Mouse (Mus musculus) spleen, adult 2 months (tissue): ENCODE measurements around the gene Wnk4.

Experiments
- CTCF ChIP-seq: fragments of 200-500 bp; IDR thresholded peaks from 2 replicates; pipeline ENCODE4 v1.5.1; 2011; ENCODE audit warnings: mild to moderate bottlenecking, inconsistent platforms; ENCODE audit not compliant: insufficient read depth, insufficient read length, insufficient replicate concordance; ENCODE audit errors: extremely low read depth
- POLR2A ChIP-seq: fragments of 200-500 bp; IDR thresholded peaks from 2 replicates; pipeline ENCODE4 v1.6.1; 2011; ENCODE audit warnings: low read depth, low read length, inconsistent platforms

GRCm38 (mm10) chr11:101220853-101221252 is 39.5 kb upstream of the Wnk4 start:
- TF ChIP-seq CTCF (no peak), POLR2A (no peak)
